Mouse (Mus musculus): ENCODE measurements around the gene Stat4.

- no peak for TF ChIP-seq CTCF (IDR thresholded peaks at IDR 0.05; ENCODE audit: insufficient read depth, low read depth, low read length)
- TF ChIP-seq POLR2A (IDR thresholded peaks at IDR 0.05; ENCODE audit: insufficient read depth, low read depth, low read length): no peak
Observed at GRCm38 (mm10) chr1:52040366-52041061, 53.6 kb downstream of the Stat4 start.

Measured in olfactory bulb, adult 2 months (tissue).